Mouse (Mus musculus) cortical plate, adult 2 months (tissue): Measurements from ENCODE around the gene Susd5. TPM values are rescaled to one million over a fixed set of nuclear protein-coding genes. Genes with fewer than 3 reads are reported as not detected.

Experiments used
- H3K27ac ChIP-seq: fragments of 200-500 bp; 2 replicates; pipeline ENCODE4 v1.5.1; 2012; ENCODE audit warnings: low read length, control low read depth, inconsistent platforms; ENCODE audit not compliant: insufficient read depth
- H3K4me1 ChIP-seq: fragments of 200-500 bp; 2 replicates; pipeline ENCODE4 v1.6.1; 2011; ENCODE audit warnings: low read length; ENCODE audit not compliant: control insufficient read depth, insufficient read depth
- H3K4me3 ChIP-seq: fragments of 200-500 bp; 2 replicates; pipeline ENCODE4 v1.5.1; 2011; ENCODE audit warnings: mild to moderate bottlenecking, low read length, control low read depth; ENCODE audit not compliant: insufficient read depth
- CTCF ChIP-seq: fragments of 200-500 bp; IDR thresholded peaks from 2 replicates; pipeline ENCODE4 v1.5.1; 2011; ENCODE audit warnings: mild to moderate bottlenecking, control low read depth, low read length; ENCODE audit not compliant: insufficient read depth; ENCODE audit errors: extremely low read depth
- POLR2A ChIP-seq: fragments of 200-500 bp; IDR thresholded peaks from 2 replicates; pipeline ENCODE4 v1.6.1; 2011; ENCODE audit warnings: mild to moderate bottlenecking, low read length, control low read depth; ENCODE audit not compliant: insufficient read depth; ENCODE audit errors: extremely low read depth
- polyA plus RNA-seq: library from polyadenylated mRNA; depleted of rRNA; stranded (reverse); fragments of >200 nt; gene quantifications from 2 replicates; pipeline ENCODE4 v1.2.3, GENCODE M21; 2012; rRNA removed

Gene Susd5
- polyA plus RNA-seq: 4.3 and 4.4 TPM in 2 replicates

GRCm38 (mm10) chr9:114057090-114057796 lies at the start of gene Susd5:
TSS of gene Susd5 (plus strand) at chr9:114057140.
- H3K4me3 ChIP-seq: 0 out of 2 replicates have a peak within 1 kb of the TSS, but pooled peaks have one; percentile 30
- H3K27ac ChIP-seq: no peak within 1 kb of the TSS
- no peaks in the 10 kb centered on the region for H3K4me1 ChIP-seq
- no peak for TF ChIP-seq CTCF
- TF ChIP-seq POLR2A: no peak

- Histone ChIP-seq H3K27ac (no peak overlapping the region), H3K4me3 (no peak overlapping the region), H3K4me1 (no peaks in the 10 kb centered on the region)
- TF ChIP-seq CTCF: no peak
- TF ChIP-seq POLR2A: no peak
These were observed 49.0 kb upstream of the Susd5 start for GRCm38 (mm10) chr9:114007850-114008350.

GRCm38 (mm10) chr9:114009526-114009925 lies 47.4 kb upstream of the Susd5 start:
- Histone ChIP-seq H3K4me3 (no peak overlapping the region), H3K27ac (no peak overlapping the region), H3K4me1 (no peaks in the 10 kb centered on the region)
- TF ChIP-seq POLR2A: no peak
- TF ChIP-seq CTCF: no peak

GRCm38 (mm10) chr9:114011203-114011602 lies 45.7 kb upstream of the Susd5 start:
- TF ChIP-seq CTCF: no peak
- no peak for TF ChIP-seq POLR2A
- Histone ChIP-seq H3K4me1 (no peaks in the 10 kb centered on the region), H3K4me3 (no peak overlapping the region), H3K27ac (no peak overlapping the region)

- Histone ChIP-seq H3K4me1 (no peaks in the 10 kb centered on the region), H3K4me3 (no peak overlapping the region), H3K27ac (no peak overlapping the region)
- TF ChIP-seq POLR2A (no peak), CTCF (no peak)
These were observed 42.9 kb upstream of the Susd5 start for GRCm38 (mm10) chr9:114014034-114014433.

GRCm38 (mm10) chr9:114015724-114016123 lies 41.2 kb upstream of the Susd5 start:
- Histone ChIP-seq H3K27ac (no peak overlapping the region), H3K4me3 (no peak overlapping the region), H3K4me1 (no peaks in the 10 kb centered on the region)
- TF ChIP-seq POLR2A (no peak), CTCF (0 out of 2 replicates have a peak, but pooled peaks have one; percentile 18)

- no peaks in the 10 kb centered on the region for H3K4me1 ChIP-seq
- no peak overlapping the region for H3K27ac ChIP-seq
- no peak overlapping the region for H3K4me3 ChIP-seq
- TF ChIP-seq POLR2A (no peak), CTCF (no peak)
These were observed 40.5 kb upstream of the Susd5 start for GRCm38 (mm10) chr9:114016402-114016801.

- no peaks in the 10 kb centered on the region for H3K4me1 ChIP-seq
- H3K4me3 ChIP-seq: no peak overlapping the region
- no peak for TF ChIP-seq POLR2A
- TF ChIP-seq CTCF: no peak
- H3K27ac ChIP-seq: no peak overlapping the region
These were observed 37.8 kb upstream of the Susd5 start for GRCm38 (mm10) chr9:114019012-114019762.

GRCm38 (mm10) chr9:114022141-114022540 lies 34.8 kb upstream of the Susd5 start:
- TF ChIP-seq CTCF: no peak
- no peak for TF ChIP-seq POLR2A

GRCm38 (mm10) chr9:114025182-114025581 lies 31.8 kb upstream of the Susd5 start:
- H3K27ac ChIP-seq: no peak overlapping the region
- H3K4me1 ChIP-seq: 0 out of 2 replicates have a peak, but pooled peaks cover 1% of the 10 kb centered on the region
- TF ChIP-seq CTCF (no peak), POLR2A (no peak)
- peak overlapping the region; percentile 70 for H3K4me3 ChIP-seq

More at GRCm38 (mm10) chr9:114022141-114022540, 34.8 kb upstream of the Susd5 start:
- H3K27ac ChIP-seq: no peak overlapping the region
- H3K4me1 ChIP-seq: 0 out of 2 replicates have a peak, but pooled peaks cover 1% of the 10 kb centered on the region
- H3K4me3 ChIP-seq: no peak overlapping the region
